Mouse (Mus musculus) E14TG2a.4 (cell line): ENCODE data around the gene Rtca.
A peak's percentile ranks its signal among the peaks of the same experiment; 100 is the strongest.

Experiments used
- H3K27me3 ChIP-seq: 2 replicates; pipeline ENCODE4 v1.6.1; 2014; ENCODE audit warnings: low read length, control low read depth; ENCODE audit not compliant: insufficient read depth
- H3K36me3 ChIP-seq: 2 replicates; pipeline ENCODE4 v1.6.1; 2014; ENCODE audit warnings: low read length, control low read depth; ENCODE audit not compliant: insufficient read depth
- H3K4me1 ChIP-seq: replicated peaks from 2 replicates; pipeline ENCODE4 v1.6.1; 2014; ENCODE audit warnings: low read depth, low read length, control low read depth
- H3K4me3 ChIP-seq: replicated peaks from 2 replicates; pipeline ENCODE4 v1.5.1; 2014; ENCODE audit warnings: mild to moderate bottlenecking, low read length
- H3K9me3 ChIP-seq: 2 replicates; pipeline ENCODE4 v1.6.1; 2014; ENCODE audit warnings: low read length, control low read depth
- CTCF ChIP-seq: conservative IDR thresholded peaks from 2 replicates; pipeline ENCODE4 v1.5.1; 2014; ENCODE audit warnings: low read length
- NANOG ChIP-seq: IDR thresholded peaks from 2 replicates; pipeline ENCODE4 v1.6.1; 2014; ENCODE audit warnings: borderline replicate concordance, low read length, mixed read lengths
- POU5F1 ChIP-seq: IDR thresholded peaks from 2 replicates; pipeline ENCODE4 v1.6.1; 2014; ENCODE audit warnings: low read length, borderline replicate concordance

The Rtca gene

GRCm38 (mm10) chr3:116520141-116520761, 12.2 kb upstream of the Rtca start:
- Histone ChIP-seq H3K36me3 (peaks cover 51% of the 10 kb centered on the region), H3K27me3 (no peaks in the 10 kb centered on the region), H3K9me3 (no peaks in the 10 kb centered on the region), H3K4me1 (peaks cover 24% of the 10 kb centered on the region), H3K4me3 (no peak overlapping the region)
- TF ChIP-seq POU5F1 (no peak), NANOG (no peak), CTCF (no peak)

- Histone ChIP-seq H3K27me3 (no peaks in the 10 kb centered on the region), H3K4me1 (peaks cover 28% of the 10 kb centered on the region), H3K4me3 (peak within 1 kb of the TSS; percentile 91), H3K36me3 (peaks cover 15% of the 10 kb centered on the region), H3K9me3 (no peaks in the 10 kb centered on the region)
- TF ChIP-seq POU5F1 (no peak), CTCF (no peak), NANOG (no peak)
Measured at GRCm38 (mm10) chr3:116512904-116513716, 5.1 kb upstream of the Rtca start, which contains the start of gene Dbt. Gene Dbt (plus strand): TSS chr3:116513070.

GRCm38 (mm10) chr3:116512151-116512903, 4.3 kb upstream of the Rtca start:
- peaks cover 10% of the 10 kb centered on the region for H3K36me3 ChIP-seq
- peaks cover 24% of the 10 kb centered on the region for H3K4me1 ChIP-seq
- peak overlapping the region; percentile 91 for H3K4me3 ChIP-seq
- H3K27me3 ChIP-seq: no peaks in the 10 kb centered on the region
- no peaks in the 10 kb centered on the region for H3K9me3 ChIP-seq
- no peak for TF ChIP-seq POU5F1
- TF ChIP-seq CTCF: peak; percentile 72

GRCm38 (mm10) chr3:116495671-116496070, 12.3 kb downstream of the Rtca start:
- peaks cover 94% of the 10 kb centered on the region for H3K36me3 ChIP-seq
- no peaks in the 10 kb centered on the region for H3K4me1 ChIP-seq
- no peaks in the 10 kb centered on the region for H3K9me3 ChIP-seq
- TF ChIP-seq POU5F1 (no peak), CTCF (no peak), NANOG (no peak)
- H3K4me3 ChIP-seq: no peak overlapping the region
- H3K27me3 ChIP-seq: no peaks in the 10 kb centered on the region

- Histone ChIP-seq H3K4me3 (no peak overlapping the region), H3K27me3 (no peaks in the 10 kb centered on the region), H3K9me3 (no peaks in the 10 kb centered on the region), H3K4me1 (no peaks in the 10 kb centered on the region), H3K36me3 (peaks cover 96% of the 10 kb centered on the region)
- TF ChIP-seq POU5F1 (no peak), NANOG (no peak), CTCF (no peak)
Measured at GRCm38 (mm10) chr3:116493658-116494057, 14.3 kb downstream of the Rtca start.

GRCm38 (mm10) chr3:116491923-116492454, 16.0 kb downstream of the Rtca start:
- Histone ChIP-seq H3K4me3 (no peak overlapping the region), H3K36me3 (peaks cover 94% of the 10 kb centered on the region), H3K4me1 (peaks cover 4% of the 10 kb centered on the region), H3K27me3 (no peaks in the 10 kb centered on the region), H3K9me3 (no peaks in the 10 kb centered on the region)
- no peak for TF ChIP-seq NANOG
- TF ChIP-seq POU5F1: no peak
- TF ChIP-seq CTCF: no peak

- no peak overlapping the region for H3K4me3 ChIP-seq
- H3K27me3 ChIP-seq: no peaks in the 10 kb centered on the region
- H3K36me3 ChIP-seq: peaks cover 91% of the 10 kb centered on the region
- no peak for TF ChIP-seq NANOG
- no peak for TF ChIP-seq CTCF
- no peak for TF ChIP-seq POU5F1
- peaks cover 4% of the 10 kb centered on the region for H3K4me1 ChIP-seq
- no peaks in the 10 kb centered on the region for H3K9me3 ChIP-seq
Measured at GRCm38 (mm10) chr3:116490920-116491319, 17.1 kb downstream of the Rtca start.

- Histone ChIP-seq H3K9me3 (no peaks in the 10 kb centered on the region), H3K36me3 (peaks cover 18% of the 10 kb centered on the region), H3K27me3 (no peaks in the 10 kb centered on the region), H3K4me1 (peaks cover 8% of the 10 kb centered on the region), H3K4me3 (no peak overlapping the region)
- no peak for TF ChIP-seq CTCF
- TF ChIP-seq POU5F1: no peak
- no peak for TF ChIP-seq NANOG
Measured at GRCm38 (mm10) chr3:116483271-116483670, 24.7 kb downstream of the Rtca start.
